In the genomic region with DNA sequence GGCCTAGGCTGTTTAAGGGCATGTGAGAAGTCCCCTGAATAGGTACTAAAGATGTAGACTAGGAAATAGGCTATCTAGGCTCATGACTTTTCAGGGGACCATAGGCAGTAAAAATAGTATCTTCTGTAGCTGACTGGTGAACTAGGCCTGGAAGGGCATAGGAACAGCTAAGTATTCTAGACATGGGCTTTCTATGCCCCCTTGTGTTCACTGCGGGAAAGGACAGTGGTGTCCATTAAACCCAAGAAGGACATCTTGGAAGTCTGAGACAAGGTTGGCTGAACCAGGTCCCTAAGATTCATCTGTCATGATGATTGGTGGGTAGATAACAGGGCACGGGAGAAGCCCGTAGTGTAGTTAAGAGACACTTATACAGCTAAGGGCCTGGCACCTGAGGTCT, we compare ENCODE assay signal across 8 mouse cellular contexts. TPM values are rescaled to one million over a fixed set of nuclear protein-coding genes. Genes with fewer than 3 reads are reported as not detected.
DNase-seq lines count a peak whose midpoint lies in the region; ATAC-seq lines count a peak whose summit lies in the region.

No protein-coding gene starts in this region.

- H3K9me3 ChIP-seq in liver, embryonic 11.5 days (ENCODE audit: control insufficient read depth, low read length), result no peaks in the 10 kb centered on the region
- no peaks in the 10 kb centered on the region for H3K9me3 ChIP-seq in neural tube, embryonic 14.5 days (ENCODE audit: control insufficient read depth, low read length)

- 61% methylated on average over 3 of the region's 3 CpGs for WGBS in liver, embryonic 11.5 days
- WGBS in neural tube, embryonic 14.5 days, result 64% methylated on average over 3 of the region's 3 CpGs

- no peak overlapping the region for H3K9ac ChIP-seq in liver, embryonic 11.5 days (ENCODE audit: low read depth, low read length)
- no peak overlapping the region for H3K9ac ChIP-seq in neural tube, embryonic 14.5 days (replicated peaks; ENCODE audit: low read depth, low read length)

- peaks cover 11% of the 10 kb centered on the region for H3K36me3 ChIP-seq in liver, embryonic 11.5 days (ENCODE audit: control insufficient read depth, insufficient read depth, low read length)
- peaks cover 4% of the 10 kb centered on the region; the same call in 1 of the 2 replicates for H3K36me3 ChIP-seq in neural tube, embryonic 14.5 days (ENCODE audit: control insufficient read depth, insufficient read depth, low read length)

- no peak overlapping the region for H3K4me2 ChIP-seq in liver, embryonic 11.5 days
- no peak overlapping the region for H3K4me2 ChIP-seq in neural tube, embryonic 14.5 days (ENCODE audit: low read depth, low read length)

- peak; percentile 58 for DNase-seq in testis, postnatal 10 days (ENCODE audit: low spot score)
- no peak for DNase-seq in testis, postnatal 14 days (ENCODE audit: low spot score)
- DNase-seq in adrenal gland, postnatal 25 days, result peak; percentile 9
- peak; percentile 24 for DNase-seq in forelimb bud, embryonic 11.5 days (ENCODE audit: low read depth, low spot score)
- peak; percentile 57 for DNase-seq in kidney, adult 9 months
- DNase-seq in liver, embryonic 11.5 days (ENCODE audit: low spot score), result peak; percentile 34
- peak; percentile 75 for DNase-seq in thymus, postnatal 4 days

- H3K4me3 ChIP-seq in liver, embryonic 11.5 days (ENCODE audit: low read depth, low read length), result no peak overlapping the region
- H3K4me3 ChIP-seq in neural tube, embryonic 14.5 days (ENCODE audit: low read depth, low read length), result no peak overlapping the region

- no peak overlapping the region for H3K27ac ChIP-seq in liver, embryonic 11.5 days (ENCODE audit: low read depth, low read length)
- H3K27ac ChIP-seq in neural tube, embryonic 14.5 days (ENCODE audit: low read depth, low read length), result no peak overlapping the region

- no peaks in the 10 kb centered on the region for H3K27me3 ChIP-seq in liver, embryonic 11.5 days (replicated peaks; ENCODE audit: control insufficient read depth, insufficient read depth, low read length)
- H3K27me3 ChIP-seq in neural tube, embryonic 14.5 days (ENCODE audit: control insufficient read depth, insufficient read depth, low read length), result no peaks in the 10 kb centered on the region

- no peaks in the 10 kb centered on the region for H3K4me1 ChIP-seq in liver, embryonic 11.5 days (replicated peaks; ENCODE audit: control insufficient read depth, insufficient read depth, low read length)
- no peaks in the 10 kb centered on the region for H3K4me1 ChIP-seq in neural tube, embryonic 14.5 days (ENCODE audit: control insufficient read depth, insufficient read depth, low read length)

- ATAC-seq in liver, embryonic 11.5 days (replicated peaks; ENCODE audit: low FRiP score), result peak; percentile 43; the same call in 1 of the 2 replicates
- peak; percentile 58; the same call in 1 of the 2 replicates for ATAC-seq in neural tube, embryonic 14.5 days (ENCODE audit: low read depth)

RNA-seq across cellular contexts. Expression of a gene that starts 10.1 kb away (rescaled TPM):
- not detected in 2 replicates for total RNA-seq in adrenal gland, postnatal 25 days (2021)
- 0.22 TPM in 1 of 2 replicates, not detected in the other for polyA plus RNA-seq in liver, embryonic 11.5 days (2014; fragmentation: Nextera tagmentation; extraction: Ambion mirVana)
- 0.17 and 0.18 TPM in 2 replicates for polyA plus RNA-seq in neural tube, embryonic 14.5 days (2014; fragmentation: Nextera tagmentation; extraction: Ambion mirVana)

RNA-seq across cellular contexts. Expression of a gene that starts 55.5 kb away (rescaled TPM):
- 45.6 and 65.1 TPM in 2 replicates for total RNA-seq in adrenal gland, postnatal 25 days (2021)
- 7.2 and 8.3 TPM in 2 replicates for polyA plus RNA-seq in liver, embryonic 11.5 days (2014; fragmentation: Nextera tagmentation; extraction: Ambion mirVana)
- 11.2 and 13.5 TPM in 2 replicates for polyA plus RNA-seq in neural tube, embryonic 14.5 days (2014; fragmentation: Nextera tagmentation; extraction: Ambion mirVana)
